In the genomic region with DNA sequence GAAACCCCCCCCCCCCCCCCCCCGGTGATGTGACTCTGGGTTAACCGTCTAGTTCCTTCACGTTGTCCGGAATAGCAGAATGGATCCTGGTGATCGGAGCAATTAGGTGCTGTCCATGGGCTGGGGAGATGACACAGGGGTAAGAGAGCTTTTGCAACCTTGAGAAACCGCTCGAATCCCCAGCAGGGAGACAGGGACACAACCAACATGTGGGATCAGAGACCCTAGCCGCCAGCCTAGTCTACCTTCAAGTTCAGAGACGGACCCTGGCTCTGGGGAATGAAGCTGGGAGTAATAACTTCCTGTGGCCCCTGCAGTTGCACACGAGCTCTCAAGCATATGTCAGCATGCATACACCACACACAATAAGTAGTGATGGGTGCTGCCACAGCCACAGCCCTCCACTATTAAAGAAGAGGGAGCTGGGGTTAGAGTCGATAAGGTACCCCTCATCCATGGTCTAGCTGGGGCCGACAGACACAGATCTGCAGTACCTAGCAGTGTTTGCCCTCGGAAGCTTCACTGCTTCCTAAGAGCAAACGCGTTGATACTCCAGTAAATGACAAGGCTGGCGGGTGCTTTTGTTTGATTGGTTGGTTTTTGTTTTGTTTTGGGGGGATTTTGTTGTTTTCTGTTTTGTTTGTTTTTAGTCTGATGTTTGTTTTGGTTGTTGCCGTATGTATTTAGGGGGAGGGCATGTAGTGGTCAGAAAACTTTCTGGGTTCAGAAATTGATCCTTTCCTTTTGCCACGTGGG, we compare ENCODE assay signal across 8 mouse cellular contexts. TPM values are rescaled to one million over a fixed set of nuclear protein-coding genes. Genes with fewer than 3 reads are reported as not detected.
DNase-seq lines count a peak whose midpoint lies in the region; ATAC-seq and TF ChIP-seq lines count a peak whose summit lies in the region.

No protein-coding gene starts in this region.

- DNase-seq in heart, embryonic 10.5 days (ENCODE audit: low spot score), result no peak
- DNase-seq in heart, postnatal 14 days, result no peak
- DNase-seq in 3T3-L1 (ENCODE audit: low read depth, low spot score), result peak; percentile 39
- peak; percentile 17 to 25 for DNase-seq in cerebellum, postnatal 25 days
- DNase-seq in frontal cortex, postnatal 25 days (ENCODE audit: low spot score in 2 of 2), result no peak
- no peak for DNase-seq in urinary bladder, postnatal 25 days (ENCODE audit: low spot score)

- peak overlapping the region; percentile 79 for H3K4me2 ChIP-seq in hindbrain, embryonic 16.5 days (ENCODE audit: low read length)
- peak overlapping the region; percentile 79 for H3K4me2 ChIP-seq in myocyte (ENCODE audit: low read depth)

- ATAC-seq in hindbrain, embryonic 16.5 days, result peak; percentile 12; the same call in 1 of the 2 replicates

- peak overlapping the region; percentile 69 for H3K4me3 ChIP-seq in heart, embryonic 10.5 days
- peak overlapping the region; percentile 69 for H3K4me3 ChIP-seq in hindbrain, embryonic 16.5 days (ENCODE audit: low read length)
- H3K4me3 ChIP-seq in myocyte, result peak overlapping the region; percentile 66

- H3K4me1 ChIP-seq in heart, embryonic 10.5 days, result peaks cover 10% of the 10 kb centered on the region
- H3K4me1 ChIP-seq in hindbrain, embryonic 16.5 days (ENCODE audit: control insufficient read depth, insufficient read depth, low read depth, low read length), result no peaks in the 10 kb centered on the region

- WGBS in heart, embryonic 10.5 days, result 19% methylated on average over 18 of the region's 18 CpGs
- 23% methylated on average over 16 of the region's 18 CpGs for WGBS in hindbrain, embryonic 16.5 days

- no peaks in the 10 kb centered on the region for H3K9me3 ChIP-seq in heart, embryonic 10.5 days
- H3K9me3 ChIP-seq in hindbrain, embryonic 16.5 days (ENCODE audit: control insufficient read depth, low read length), result no peaks in the 10 kb centered on the region

- no peak for TF ChIP-seq POLR2A in myocyte (IDR thresholded peaks at IDR 0.05; ENCODE audit: insufficient read length, low read depth)

- intact Hi-C loops in heart, postnatal 14 days (cut with DNase I), result loop anchor here (10.0 kb wide), 1 partner anchor 185 kb away; no protein-coding TSS in a partner anchor

- H3K27ac ChIP-seq in heart, embryonic 10.5 days, result peak overlapping the region; percentile 86
- no peak overlapping the region; the same call in 1 of the 2 replicates for H3K27ac ChIP-seq in hindbrain, embryonic 16.5 days (ENCODE audit: low read depth, low read length)

- H3ac ChIP-seq in myocyte (ENCODE audit: control insufficient read depth, insufficient read length), result peak overlapping the region; percentile 44

- no peaks in the 10 kb centered on the region for H3K27me3 ChIP-seq in heart, embryonic 10.5 days (ENCODE audit: insufficient read depth, poor library complexity, severe bottlenecking)
- H3K27me3 ChIP-seq in hindbrain, embryonic 16.5 days (replicated peaks; ENCODE audit: control insufficient read depth, insufficient read depth, low read length), result no peaks in the 10 kb centered on the region
- H3K27me3 ChIP-seq in myocyte (ENCODE audit: control insufficient read depth, insufficient read depth, insufficient read length), result no peaks in the 10 kb centered on the region

- H3K79me2 ChIP-seq in myocyte (ENCODE audit: control insufficient read depth, insufficient read depth), result no peaks in the 10 kb centered on the region

- 0 out of 2 replicates have a peak, but pooled peaks cover 1% of the 10 kb centered on the region for H3K36me3 ChIP-seq in heart, embryonic 10.5 days
- no peaks in the 10 kb centered on the region for H3K36me3 ChIP-seq in hindbrain, embryonic 16.5 days (ENCODE audit: control insufficient read depth, insufficient read depth, low read length)
- H3K36me3 ChIP-seq in myocyte (ENCODE audit: control insufficient read depth, insufficient read depth), result no peaks in the 10 kb centered on the region

- H3K9ac ChIP-seq in hindbrain, embryonic 16.5 days (ENCODE audit: low read depth, low read length), result peak overlapping the region; percentile 74

TF ChIP-seq in myocyte, 11 proteins besides CTCF, POLR2A, EP300 and RAD21:
- TF ChIP-seq MYOG (IDR thresholded peaks at IDR 0.05; ENCODE audit: control insufficient read depth in 1 of 3, insufficient read depth in 1 of 3, insufficient read length in 2 of 3, low read depth in 2 of 3), result no peak
- no peak for TF ChIP-seq MAX (IDR thresholded peaks at IDR 0.05; ENCODE audit: low read depth)
- TF ChIP-seq TCF3 (IDR thresholded peaks at IDR 0.05; ENCODE audit: insufficient read length, low read depth), result no peak
- no peak for TF ChIP-seq USF1 (IDR thresholded peaks at IDR 0.05; ENCODE audit: low read depth)
- TF ChIP-seq SRF (IDR thresholded peaks at IDR 0.05; ENCODE audit: control insufficient read depth, insufficient read length, low read depth), result no peak
- no peak for TF ChIP-seq POLR2AphosphoS2 (IDR thresholded peaks at IDR 0.05; ENCODE audit: insufficient read length, low read depth)
- TF ChIP-seq MYOD1 (IDR thresholded peaks at IDR 0.05; ENCODE audit: control insufficient read depth in 1 of 3, insufficient read length in 2 of 3, low read depth in 2 of 3), result no peak

RNA-seq across cellular contexts. Expression of a gene that starts 11.8 kb away (rescaled TPM):
- 42.4 and 54.5 TPM in 2 replicates for polyA plus RNA-seq in heart, embryonic 10.5 days (2016; fragmentation: Nextera tagmentation; extraction: Ambion mirVana)
- total RNA-seq in heart, postnatal 14 days (2021), result 10 to 100 TPM; 10.7 to 12.0 TPM
- polyA plus RNA-seq in hindbrain, embryonic 16.5 days (2015; fragmentation: Nextera tagmentation; extraction: Ambion mirVana), result 136 and 142 TPM in 2 replicates
- 19.6 TPM for polyA plus RNA-seq in myocyte (2012; fragmentation: generic; extraction: Trizol)

RNA-seq across cellular contexts. Expression of a gene that starts 33.4 kb away (rescaled TPM):
- 265 and 272 TPM in 2 replicates for polyA plus RNA-seq in heart, embryonic 10.5 days (2016; fragmentation: Nextera tagmentation; extraction: Ambion mirVana)
- total RNA-seq in heart, postnatal 14 days (2021), result 100 to 1,000 TPM; 166 to 167 TPM
- 370 and 382 TPM in 2 replicates for polyA plus RNA-seq in hindbrain, embryonic 16.5 days (2015; fragmentation: Nextera tagmentation; extraction: Ambion mirVana)
- polyA plus RNA-seq in myocyte (2012; fragmentation: generic; extraction: Trizol), result 283 TPM

RNA-seq across cellular contexts. Expression of a gene that starts 36.7 kb away (rescaled TPM):
- 29.8 and 50.3 TPM in 2 replicates for polyA plus RNA-seq in heart, embryonic 10.5 days (2016; fragmentation: Nextera tagmentation; extraction: Ambion mirVana)
- 1 to 10 TPM; 5.2 to 6.6 TPM for total RNA-seq in heart, postnatal 14 days (2021)
- polyA plus RNA-seq in hindbrain, embryonic 16.5 days (2015; fragmentation: Nextera tagmentation; extraction: Ambion mirVana), result 35.9 and 39.1 TPM in 2 replicates
- polyA plus RNA-seq in myocyte (2012; fragmentation: generic; extraction: Trizol), result 1.00 TPM

RNA-seq across cellular contexts. Expression of a gene that starts 46.7 kb away (rescaled TPM):
- 0.50 and 0.69 TPM in 2 replicates for polyA plus RNA-seq in heart, embryonic 10.5 days (2016; fragmentation: Nextera tagmentation; extraction: Ambion mirVana)
- 10 to 100 TPM in 1 of 2 experiments, 1 to 10 TPM in 1; 8.9 to 11.2 TPM for total RNA-seq in heart, postnatal 14 days (2021)
- polyA plus RNA-seq in hindbrain, embryonic 16.5 days (2015; fragmentation: Nextera tagmentation; extraction: Ambion mirVana), result 0.16 and 0.30 TPM in 2 replicates
- 0.23 TPM for polyA plus RNA-seq in myocyte (2012; fragmentation: generic; extraction: Trizol)

Comparison
In these comparisons a context has a peak if more than half of its experiments do, and no peak if none do; other contexts are left out.
1. DNase-seq: peak in 3T3-L1 (single experiment) and cerebellum, postnatal 25 days (2 of 2); none in heart, embryonic 10.5 days (single experiment), heart, postnatal 14 days (0 of 2), frontal cortex, postnatal 25 days (0 of 2) and urinary bladder, postnatal 25 days (single experiment).
2. RNA of a gene that starts 36.7 kb away (polyA plus RNA-seq): 29.8 to 50.3 TPM in heart, embryonic 10.5 days and 35.9 to 39.1 TPM in hindbrain, embryonic 16.5 days; 1.00 TPM in myocyte (single experiment); every median in the first group is over 10 times any median in the second.
3. Peak in every context shown above with its lines, with median percentiles within 50 percentile points of each other: H3K4me3 ChIP-seq.